Mouse (Mus musculus): ENCODE results near the gene Prdx3. TPM values are rescaled to one million over a fixed set of nuclear protein-coding genes. Genes with fewer than 3 reads are reported as not detected.

The Prdx3 gene
- 580 and 1,043 TPM in 2 replicates for polyA plus RNA-seq (2015; fragmentation: Nextera tagmentation; extraction: Ambion mirVana)

GRCm38 (mm10) chr19:60874064-60874694 is at the start of gene Prdx3:
TSS of gene Prdx3 (minus strand) at chr19:60874556.

DNA sequence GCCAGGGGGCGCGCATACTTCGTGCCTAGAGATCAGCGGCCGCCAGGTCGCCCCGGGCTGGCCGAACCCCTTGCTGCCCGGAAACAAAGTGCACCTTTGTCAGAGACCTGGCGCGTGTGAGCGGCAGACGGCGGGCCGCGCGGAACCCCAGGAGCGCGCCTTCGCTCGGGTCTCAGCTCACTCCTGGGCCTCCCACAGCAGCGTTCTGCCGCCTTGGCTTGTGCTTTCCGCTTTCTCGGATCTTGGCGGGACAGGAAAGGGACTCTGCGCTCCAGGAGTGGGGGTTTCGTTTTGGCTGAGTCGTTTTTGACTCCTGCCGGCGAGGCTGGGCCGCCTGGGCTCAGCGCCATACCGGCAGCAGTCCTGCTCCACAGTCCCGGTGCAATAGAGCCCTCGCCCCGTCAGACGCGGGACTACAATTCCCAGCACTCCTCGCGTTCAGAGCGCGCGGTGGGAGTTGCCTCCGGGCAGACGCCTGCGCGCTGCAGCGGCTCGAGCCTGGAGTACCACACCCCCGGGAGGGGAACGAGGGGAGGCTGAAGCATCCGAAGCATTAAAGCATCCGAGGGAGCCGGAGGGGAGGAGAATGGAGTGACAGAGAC is 15.5 kb upstream of the Prdx3 start, which contains the start of gene Grk5:
Gene Grk5 (plus strand): TSS at position 36 of the 602 bp plus-strand sequence.

GRCm38 (mm10) chr19:60860868-60861700 is 13.3 kb downstream of the Prdx3 start, which contains the start of gene Sfxn4:
TSS of gene Sfxn4 (minus strand) at chr19:60861479.

Other genes starting within 250 kb of the Prdx3 start
- gene Nanos1, start 118.6 kb downstream of the Prdx3 start, polyA plus RNA-seq (2015; fragmentation: Nextera tagmentation; extraction: Ambion mirVana): 2.2 and 2.7 TPM in 2 replicates
- 47.5 and 69.9 TPM in 2 replicates for gene Eif3a, start 83.9 kb downstream of the Prdx3 start, polyA plus RNA-seq (2015; fragmentation: Nextera tagmentation; extraction: Ambion mirVana)
- gene Fam45a, start 63.0 kb downstream of the Prdx3 start, polyA plus RNA-seq (2015; fragmentation: Nextera tagmentation; extraction: Ambion mirVana): 30.1 and 36.1 TPM in 2 replicates
- gene Sfxn4, start 13.1 kb downstream of the Prdx3 start, polyA plus RNA-seq (2015; fragmentation: Nextera tagmentation; extraction: Ambion mirVana): 11.1 and 11.4 TPM in 2 replicates
- 1.7 and 2.2 TPM in 2 replicates for gene Grk5, start 15.2 kb upstream of the Prdx3 start, polyA plus RNA-seq (2015; fragmentation: Nextera tagmentation; extraction: Ambion mirVana)